Mouse (Mus musculus): Measurements from ENCODE around the gene Slc4a1. TPM values are rescaled to one million over a fixed set of nuclear protein-coding genes. Genes with fewer than 3 reads are reported as not detected.

Slc4a1 gene
- polyA plus RNA-seq, 1 experiment from 2014 or later, result 3.0 TPM

GRCm38 (mm10) chr11:102372936-102373335 is 6.9 kb upstream of the Slc4a1 start:
- ATAC-seq (ENCODE audit: low FRiP score, low TSS enrichment), result no peak
- Histone ChIP-seq H3K4me3 (ENCODE audit: low read length) (no peak overlapping the region), H3K27me3 (ENCODE audit: control insufficient read depth, insufficient read depth, low read length) (no peaks in the 10 kb centered on the region), H3K36me3 (ENCODE audit: control insufficient read depth, insufficient read depth, low read length) (no peaks in the 10 kb centered on the region), H3K4me2 (replicated peaks; ENCODE audit: low read depth, low read length) (no peak overlapping the region), H3K27ac (ENCODE audit: low read depth, low read length) (no peak overlapping the region), H3K4me1 (ENCODE audit: control insufficient read depth, insufficient read depth, low read length) (peaks cover 18% of the 10 kb centered on the region), H3K9ac (ENCODE audit: low read depth, low read length) (no peak overlapping the region), H3K9me3 (ENCODE audit: control insufficient read depth, low read length) (no peaks in the 10 kb centered on the region)
- 39% methylated on average over 14 of the region's 14 CpGs for WGBS

DNA sequence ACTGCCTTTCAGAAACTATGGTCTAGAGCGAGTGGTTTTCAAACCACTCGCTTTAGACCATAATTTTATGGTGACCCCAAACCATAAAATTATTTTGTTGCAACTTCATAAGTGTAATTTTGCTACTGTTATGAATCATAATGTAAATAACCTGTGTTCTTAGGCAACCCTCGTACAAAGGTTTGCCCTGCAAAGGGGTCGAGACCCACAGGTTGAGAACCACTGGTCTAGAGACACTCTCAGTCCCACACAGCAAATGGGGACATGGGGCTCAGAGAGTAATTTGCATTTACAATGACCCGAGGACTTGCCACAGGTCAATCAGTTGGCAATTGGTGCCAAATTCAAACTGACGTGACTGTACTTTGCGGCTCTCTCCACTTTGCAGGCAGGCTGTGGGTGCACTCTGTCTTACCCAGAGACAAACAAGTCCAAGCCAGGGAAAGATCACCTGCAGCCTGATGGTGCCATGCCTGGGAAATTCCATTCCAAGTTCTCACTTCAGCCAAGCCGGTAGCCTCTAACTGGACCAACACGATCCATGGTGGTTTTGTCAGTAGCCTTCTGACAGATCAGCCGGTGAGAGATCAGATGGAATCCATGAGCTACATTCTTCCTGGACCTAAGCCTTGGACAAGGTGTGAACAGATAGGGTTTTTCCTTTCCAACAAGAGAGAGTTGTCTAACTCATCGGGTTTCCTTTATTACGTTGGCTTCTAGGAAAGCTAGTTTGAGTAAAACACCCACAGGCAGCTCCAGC is 6.1 kb upstream of the Slc4a1 start:
- H3K27me3 ChIP-seq (ENCODE audit: control insufficient read depth, insufficient read depth, low read length), result no peaks in the 10 kb centered on the region
- H3K36me3 ChIP-seq (ENCODE audit: control insufficient read depth, insufficient read depth, low read length), result no peaks in the 10 kb centered on the region
- H3K27ac ChIP-seq (ENCODE audit: low read depth, low read length), result no peak overlapping the region
- H3K4me2 ChIP-seq (replicated peaks; ENCODE audit: low read depth, low read length), result no peak overlapping the region
- H3K4me1 ChIP-seq (ENCODE audit: control insufficient read depth, insufficient read depth, low read length), result peaks cover 18% of the 10 kb centered on the region
- no peak overlapping the region for H3K9ac ChIP-seq (ENCODE audit: low read depth, low read length)
- H3K9me3 ChIP-seq (ENCODE audit: control insufficient read depth, low read length), result no peaks in the 10 kb centered on the region
- no peak for ATAC-seq (ENCODE audit: low FRiP score, low TSS enrichment)
- H3K4me3 ChIP-seq (ENCODE audit: low read length), result no peak overlapping the region
- WGBS, result 85% methylated on average over 12 of the region's 12 CpGs

- Histone ChIP-seq H3K4me2 (replicated peaks; ENCODE audit: low read depth, low read length) (no peak overlapping the region), H3K27me3 (ENCODE audit: control insufficient read depth, insufficient read depth, low read length) (no peaks in the 10 kb centered on the region), H3K9me3 (ENCODE audit: control insufficient read depth, low read length) (no peaks in the 10 kb centered on the region), H3K27ac (ENCODE audit: low read depth, low read length) (no peak overlapping the region), H3K9ac (ENCODE audit: low read depth, low read length) (no peak overlapping the region), H3K4me3 (ENCODE audit: low read length) (no peak overlapping the region), H3K36me3 (ENCODE audit: control insufficient read depth, insufficient read depth, low read length) (no peaks in the 10 kb centered on the region), H3K4me1 (ENCODE audit: control insufficient read depth, insufficient read depth, low read length) (peaks cover 3% of the 10 kb centered on the region; the same call in 1 of the 2 replicates)
- WGBS, result 58% methylated on average over 7 of the region's 7 CpGs
- no peak for ATAC-seq (ENCODE audit: low FRiP score, low TSS enrichment)
Measured at GRCm38 (mm10) chr11:102370285-102370684, 4.3 kb upstream of the Slc4a1 start.

DNA sequence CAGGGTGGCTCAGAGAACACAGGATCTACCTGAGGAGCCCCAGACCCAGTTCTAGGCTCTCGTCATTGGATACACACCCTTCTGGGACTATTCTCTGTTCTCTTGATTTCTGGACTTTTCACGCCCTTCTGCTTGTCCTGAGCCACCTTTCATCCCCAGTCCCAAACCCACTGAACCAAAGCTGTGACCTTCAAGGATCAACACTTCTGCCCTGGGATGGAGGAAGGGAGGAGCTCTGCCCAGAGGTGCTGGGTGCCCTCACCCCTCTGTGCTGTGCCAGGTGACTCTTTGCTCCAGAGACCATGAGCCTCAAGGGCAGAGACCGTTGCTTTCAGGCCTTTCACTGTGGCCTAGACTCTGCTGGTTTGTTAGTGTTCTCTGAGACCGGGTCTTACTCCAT is 3.3 kb upstream of the Slc4a1 start:
- H3K27me3 ChIP-seq (ENCODE audit: control insufficient read depth, insufficient read depth, low read length), result no peaks in the 10 kb centered on the region
- H3K4me1 ChIP-seq (ENCODE audit: control insufficient read depth, insufficient read depth, low read length), result no peaks in the 10 kb centered on the region
- H3K4me3 ChIP-seq (ENCODE audit: low read length), result no peak overlapping the region
- H3K4me2 ChIP-seq (replicated peaks; ENCODE audit: low read depth, low read length), result no peak overlapping the region
- 53% methylated on average over 4 of the region's 4 CpGs for WGBS
- no peaks in the 10 kb centered on the region for H3K36me3 ChIP-seq (ENCODE audit: control insufficient read depth, insufficient read depth, low read length)
- no peak for ATAC-seq (ENCODE audit: low FRiP score, low TSS enrichment)
- no peak overlapping the region for H3K9ac ChIP-seq (ENCODE audit: low read depth, low read length)
- no peaks in the 10 kb centered on the region for H3K9me3 ChIP-seq (ENCODE audit: control insufficient read depth, low read length)
- H3K27ac ChIP-seq (ENCODE audit: low read depth, low read length), result no peak overlapping the region

GRCm38 (mm10) chr11:102368347-102368746 is 2.3 kb upstream of the Slc4a1 start:
- Histone ChIP-seq H3K4me3 (ENCODE audit: low read length) (no peak overlapping the region), H3K9ac (ENCODE audit: low read depth, low read length) (no peak overlapping the region), H3K27ac (ENCODE audit: low read depth, low read length) (no peak overlapping the region), H3K4me2 (replicated peaks; ENCODE audit: low read depth, low read length) (no peak overlapping the region), H3K4me1 (ENCODE audit: control insufficient read depth, insufficient read depth, low read length) (no peaks in the 10 kb centered on the region), H3K36me3 (ENCODE audit: control insufficient read depth, insufficient read depth, low read length) (no peaks in the 10 kb centered on the region), H3K27me3 (ENCODE audit: control insufficient read depth, insufficient read depth, low read length) (no peaks in the 10 kb centered on the region), H3K9me3 (ENCODE audit: control insufficient read depth, low read length) (no peaks in the 10 kb centered on the region)
- WGBS, result 88% methylated on average over 5 of the region's 5 CpGs
- ATAC-seq (ENCODE audit: low FRiP score, low TSS enrichment), result no peak

GRCm38 (mm10) chr11:102367504-102368280 is 1.7 kb upstream of the Slc4a1 start:
- no peak overlapping the region for H3K9ac ChIP-seq (ENCODE audit: low read depth, low read length)
- H3K27ac ChIP-seq (ENCODE audit: low read depth, low read length), result no peak overlapping the region
- H3K4me1 ChIP-seq (ENCODE audit: control insufficient read depth, insufficient read depth, low read length), result no peaks in the 10 kb centered on the region
- 72% methylated on average over 9 of the region's 9 CpGs for WGBS
- H3K27me3 ChIP-seq (ENCODE audit: control insufficient read depth, insufficient read depth, low read length), result no peaks in the 10 kb centered on the region
- ATAC-seq (ENCODE audit: low FRiP score, low TSS enrichment), result no peak
- no peaks in the 10 kb centered on the region for H3K9me3 ChIP-seq (ENCODE audit: control insufficient read depth, low read length)
- H3K4me2 ChIP-seq (replicated peaks; ENCODE audit: low read depth, low read length), result no peak overlapping the region
- H3K36me3 ChIP-seq (ENCODE audit: control insufficient read depth, insufficient read depth, low read length), result no peaks in the 10 kb centered on the region
- H3K4me3 ChIP-seq (ENCODE audit: low read length), result no peak overlapping the region

DNA sequence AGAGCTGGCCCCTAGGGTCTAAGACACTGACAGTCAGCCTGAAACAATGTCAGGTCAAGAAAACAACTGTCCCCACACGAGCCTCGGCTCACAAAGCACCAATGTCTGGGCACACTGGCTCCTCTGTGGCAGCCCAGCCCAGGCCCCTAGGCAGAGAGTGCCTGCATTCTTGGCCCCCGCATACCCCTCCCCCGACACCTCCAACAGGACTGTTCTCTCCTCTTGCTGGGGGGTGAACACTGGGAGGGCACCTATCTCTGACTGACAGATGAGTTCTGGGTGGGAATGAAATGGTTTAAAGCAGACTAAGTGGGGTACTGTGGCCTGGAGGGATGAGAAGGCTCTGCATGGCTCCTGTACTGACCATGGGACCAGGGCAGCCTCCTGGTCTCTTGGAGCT is 304 bp downstream of the Slc4a1 start:
- Histone ChIP-seq H3K36me3 (ENCODE audit: control insufficient read depth, insufficient read depth, low read length) (no peaks in the 10 kb centered on the region), H3K27ac (ENCODE audit: low read depth, low read length) (no peak overlapping the region), H3K27me3 (ENCODE audit: control insufficient read depth, insufficient read depth, low read length) (no peaks in the 10 kb centered on the region), H3K4me1 (ENCODE audit: control insufficient read depth, insufficient read depth, low read length) (no peaks in the 10 kb centered on the region), H3K9ac (ENCODE audit: low read depth, low read length) (no peak overlapping the region), H3K9me3 (ENCODE audit: control insufficient read depth, low read length) (no peaks in the 10 kb centered on the region), H3K4me2 (replicated peaks; ENCODE audit: low read depth, low read length) (no peak overlapping the region), H3K4me3 (ENCODE audit: low read length) (no peak overlapping the region)
- ATAC-seq (ENCODE audit: low FRiP score, low TSS enrichment), result no peak
- 51% methylated on average over 4 of the region's 4 CpGs for WGBS

DNA sequence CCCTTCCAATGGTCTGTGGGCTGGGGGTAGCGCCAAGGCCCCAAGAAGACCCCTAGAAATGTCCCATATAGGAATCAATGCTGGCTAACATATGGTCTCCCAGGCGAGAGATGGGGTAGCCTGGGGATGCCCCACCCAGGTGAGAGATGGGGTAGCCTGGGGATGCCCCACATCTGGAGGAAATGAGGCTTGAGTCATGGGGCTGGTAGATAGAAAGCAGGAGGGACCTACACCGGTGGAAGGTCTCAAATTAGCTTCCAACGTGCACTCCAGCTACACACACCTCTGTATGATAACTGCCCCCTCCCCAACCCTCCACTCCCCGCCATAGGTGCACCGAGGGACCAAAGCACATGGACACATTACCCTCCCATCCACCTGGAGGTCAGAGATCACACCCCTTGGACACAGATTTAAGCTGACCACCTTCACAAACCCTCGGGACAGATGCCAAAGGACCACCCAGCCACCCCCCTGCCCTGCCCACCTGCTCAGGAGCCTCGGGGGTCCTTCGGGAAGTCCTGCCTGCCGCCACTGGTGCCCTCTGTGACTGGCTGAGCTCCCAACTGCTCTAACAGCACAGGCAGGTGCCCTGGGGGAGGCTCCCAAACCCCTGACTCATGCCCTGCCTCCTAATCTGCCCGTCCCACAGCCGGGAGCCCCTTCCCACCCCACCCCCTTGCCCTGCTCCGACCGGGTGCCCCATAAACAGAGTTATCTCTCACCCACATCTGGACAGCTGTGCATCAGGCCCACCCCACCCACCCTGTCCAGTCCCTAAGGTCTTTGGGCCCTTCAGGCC is 1.2 kb downstream of the Slc4a1 start:
- WGBS, result 71% methylated on average over 14 of the region's 14 CpGs
- Histone ChIP-seq H3K9me3 (ENCODE audit: control insufficient read depth, low read length) (no peaks in the 10 kb centered on the region), H3K36me3 (ENCODE audit: control insufficient read depth, insufficient read depth, low read length) (no peaks in the 10 kb centered on the region), H3K4me1 (ENCODE audit: control insufficient read depth, insufficient read depth, low read length) (no peaks in the 10 kb centered on the region), H3K9ac (ENCODE audit: low read depth, low read length) (no peak overlapping the region), H3K4me3 (ENCODE audit: low read length) (no peak overlapping the region), H3K27me3 (ENCODE audit: control insufficient read depth, insufficient read depth, low read length) (no peaks in the 10 kb centered on the region), H3K27ac (ENCODE audit: low read depth, low read length) (no peak overlapping the region), H3K4me2 (replicated peaks; ENCODE audit: low read depth, low read length) (no peak overlapping the region)
- ATAC-seq (ENCODE audit: low FRiP score, low TSS enrichment), result no peak

Measured in kidney, embryonic 14.5 days (tissue).